Mouse (Mus musculus): ENCODE data around the gene Zdhhc8. TPM values are rescaled to one million over a fixed set of nuclear protein-coding genes. Genes with fewer than 3 reads are reported as not detected.

Zdhhc8 gene
- polyA plus RNA-seq, 1 experiment, result 11.7 TPM

- Histone ChIP-seq H3K4me3 (replicated peaks; ENCODE audit: control insufficient read depth, low read depth, low read length) (no peak overlapping the region), H3K4me1 (ENCODE audit: control insufficient read depth, insufficient read depth, low read length) (peaks cover 2% of the 10 kb centered on the region; the same call in 1 of the 2 replicates), H3K27ac (ENCODE audit: control insufficient read depth, insufficient read depth, low read depth, low read length, poor library complexity) (no peak overlapping the region)
- TF ChIP-seq CTCF (IDR thresholded peaks at IDR 0.05; ENCODE audit: control insufficient read depth, insufficient read depth, low read length) (no peak), POLR2A (IDR thresholded peaks at IDR 0.05; ENCODE audit: borderline replicate concordance, control insufficient read depth, low read depth, low read length) (no peak)
- 92% methylated on average over 20 of the region's 20 CpGs for whole genome bisulfite sequencing
Observed at GRCm38 (mm10) chr16:18227897-18228422, 7.0 kb downstream of the Zdhhc8 start.

GRCm38 (mm10) chr16:18227187-18227586, 7.7 kb downstream of the Zdhhc8 start:
- no peak for TF ChIP-seq POLR2A (IDR thresholded peaks at IDR 0.05; ENCODE audit: borderline replicate concordance, control insufficient read depth, low read depth, low read length)
- TF ChIP-seq CTCF (IDR thresholded peaks at IDR 0.05; ENCODE audit: control insufficient read depth, insufficient read depth, low read length), result no peak
- WGBS, result 87% methylated on average over 13 of the region's 13 CpGs
- no peak overlapping the region for H3K27ac ChIP-seq (ENCODE audit: control insufficient read depth, insufficient read depth, low read depth, low read length, poor library complexity)
- no peak overlapping the region for H3K4me3 ChIP-seq (replicated peaks; ENCODE audit: control insufficient read depth, low read depth, low read length)
- peaks cover 2% of the 10 kb centered on the region; the same call in 1 of the 2 replicates for H3K4me1 ChIP-seq (ENCODE audit: control insufficient read depth, insufficient read depth, low read length)

GRCm38 (mm10) chr16:18222188-18222587, 12.7 kb downstream of the Zdhhc8 start:
- WGBS, result 75% methylated on average over 11 of the region's 11 CpGs
- TF ChIP-seq CTCF (IDR thresholded peaks at IDR 0.05; ENCODE audit: control insufficient read depth, insufficient read depth, low read length) (no peak), POLR2A (IDR thresholded peaks at IDR 0.05; ENCODE audit: borderline replicate concordance, control insufficient read depth, low read depth, low read length) (no peak)

GRCm38 (mm10) chr16:18221543-18221898, 13.4 kb downstream of the Zdhhc8 start:
- TF ChIP-seq CTCF (IDR thresholded peaks at IDR 0.05; ENCODE audit: control insufficient read depth, insufficient read depth, low read length) (no peak), POLR2A (IDR thresholded peaks at IDR 0.05; ENCODE audit: borderline replicate concordance, control insufficient read depth, low read depth, low read length) (no peak)
- H3K4me1 ChIP-seq (ENCODE audit: control insufficient read depth, insufficient read depth, low read length), result peaks cover 3% of the 10 kb centered on the region; the same call in 1 of the 2 replicates
- WGBS, result 70% methylated on average over 11 of the region's 11 CpGs
- no peak overlapping the region for H3K4me3 ChIP-seq (replicated peaks; ENCODE audit: control insufficient read depth, low read depth, low read length)
- H3K27ac ChIP-seq (ENCODE audit: control insufficient read depth, insufficient read depth, low read depth, low read length, poor library complexity), result no peak overlapping the region

More at GRCm38 (mm10) chr16:18222188-18222587, 12.7 kb downstream of the Zdhhc8 start:
- H3K4me3 ChIP-seq (replicated peaks; ENCODE audit: control insufficient read depth, low read depth, low read length), result no peak overlapping the region
- peaks cover 3% of the 10 kb centered on the region; the same call in 1 of the 2 replicates for H3K4me1 ChIP-seq (ENCODE audit: control insufficient read depth, insufficient read depth, low read length)
- no peak overlapping the region for H3K27ac ChIP-seq (ENCODE audit: control insufficient read depth, insufficient read depth, low read depth, low read length, poor library complexity)

- Histone ChIP-seq H3K4me1 (ENCODE audit: control insufficient read depth, insufficient read depth, low read length) (peaks cover 3% of the 10 kb centered on the region; the same call in 1 of the 2 replicates), H3K27ac (ENCODE audit: control insufficient read depth, insufficient read depth, low read depth, low read length, poor library complexity) (no peak overlapping the region), H3K4me3 (replicated peaks; ENCODE audit: control insufficient read depth, low read depth, low read length) (no peak overlapping the region)
- TF ChIP-seq POLR2A (IDR thresholded peaks at IDR 0.05; ENCODE audit: borderline replicate concordance, control insufficient read depth, low read depth, low read length) (no peak), CTCF (IDR thresholded peaks at IDR 0.05; ENCODE audit: control insufficient read depth, insufficient read depth, low read length) (no peak)
- WGBS, result 72% methylated on average over 6 of the region's 6 CpGs
Observed at GRCm38 (mm10) chr16:18220856-18221542, 13.9 kb downstream of the Zdhhc8 start.

- H3K4me1 ChIP-seq (ENCODE audit: control insufficient read depth, insufficient read depth, low read length), result peaks cover 3% of the 10 kb centered on the region; the same call in 1 of the 2 replicates
- 17% methylated on average over 8 of the region's 8 CpGs for WGBS
- peak overlapping the region; percentile 23; the same call in 1 of the 2 replicates for H3K27ac ChIP-seq (ENCODE audit: control insufficient read depth, insufficient read depth, low read depth, low read length, poor library complexity)
- TF ChIP-seq POLR2A (IDR thresholded peaks at IDR 0.05; ENCODE audit: borderline replicate concordance, control insufficient read depth, low read depth, low read length) (no peak), CTCF (IDR thresholded peaks at IDR 0.05; ENCODE audit: control insufficient read depth, insufficient read depth, low read length) (no peak)
- no peak overlapping the region for H3K4me3 ChIP-seq (replicated peaks; ENCODE audit: control insufficient read depth, low read depth, low read length)
Observed at GRCm38 (mm10) chr16:18220001-18220400, 14.9 kb downstream of the Zdhhc8 start.

GRCm38 (mm10) chr16:18218580-18218996, 16.3 kb downstream of the Zdhhc8 start:
- Histone ChIP-seq H3K4me1 (ENCODE audit: control insufficient read depth, insufficient read depth, low read length) (peaks cover 3% of the 10 kb centered on the region; the same call in 1 of the 2 replicates), H3K4me3 (replicated peaks; ENCODE audit: control insufficient read depth, low read depth, low read length) (no peak overlapping the region), H3K27ac (ENCODE audit: control insufficient read depth, insufficient read depth, low read depth, low read length, poor library complexity) (no peak overlapping the region)
- WGBS, result 81% methylated on average over 9 of the region's 9 CpGs
- TF ChIP-seq POLR2A (IDR thresholded peaks at IDR 0.05; ENCODE audit: borderline replicate concordance, control insufficient read depth, low read depth, low read length) (no peak), CTCF (IDR thresholded peaks at IDR 0.05; ENCODE audit: control insufficient read depth, insufficient read depth, low read length) (no peak)

GRCm38 (mm10) chr16:18217579-18217978, 17.4 kb downstream of the Zdhhc8 start, which contains the start of gene Ccdc188:
Ccdc188 (plus strand) TSS chr16:18217879.
- H3K4me1 ChIP-seq (ENCODE audit: control insufficient read depth, insufficient read depth, low read length), result peaks cover 3% of the 10 kb centered on the region; the same call in 1 of the 2 replicates
- WGBS, result 76% methylated on average over 4 of the region's 4 CpGs
- TF ChIP-seq POLR2A (IDR thresholded peaks at IDR 0.05; ENCODE audit: borderline replicate concordance, control insufficient read depth, low read depth, low read length) (no peak), CTCF (IDR thresholded peaks at IDR 0.05; ENCODE audit: control insufficient read depth, insufficient read depth, low read length) (no peak)

More at GRCm38 (mm10) chr16:18217579-18217978, 17.4 kb downstream of the Zdhhc8 start, which contains the start of gene Ccdc188:
- no peak within 1 kb of the TSS for H3K4me3 ChIP-seq (replicated peaks; ENCODE audit: control insufficient read depth, low read depth, low read length)
- H3K27ac ChIP-seq (ENCODE audit: control insufficient read depth, insufficient read depth, low read depth, low read length, poor library complexity), result no peak within 1 kb of the TSS
